Mouse (Mus musculus): ENCODE data around the gene Pacsin1. TPM values are rescaled to one million over a fixed set of nuclear protein-coding genes. Genes with fewer than 3 reads are reported as not detected.

The Pacsin1 gene
- not detected in 2 replicates for polyA plus RNA-seq (2012)

DNA sequence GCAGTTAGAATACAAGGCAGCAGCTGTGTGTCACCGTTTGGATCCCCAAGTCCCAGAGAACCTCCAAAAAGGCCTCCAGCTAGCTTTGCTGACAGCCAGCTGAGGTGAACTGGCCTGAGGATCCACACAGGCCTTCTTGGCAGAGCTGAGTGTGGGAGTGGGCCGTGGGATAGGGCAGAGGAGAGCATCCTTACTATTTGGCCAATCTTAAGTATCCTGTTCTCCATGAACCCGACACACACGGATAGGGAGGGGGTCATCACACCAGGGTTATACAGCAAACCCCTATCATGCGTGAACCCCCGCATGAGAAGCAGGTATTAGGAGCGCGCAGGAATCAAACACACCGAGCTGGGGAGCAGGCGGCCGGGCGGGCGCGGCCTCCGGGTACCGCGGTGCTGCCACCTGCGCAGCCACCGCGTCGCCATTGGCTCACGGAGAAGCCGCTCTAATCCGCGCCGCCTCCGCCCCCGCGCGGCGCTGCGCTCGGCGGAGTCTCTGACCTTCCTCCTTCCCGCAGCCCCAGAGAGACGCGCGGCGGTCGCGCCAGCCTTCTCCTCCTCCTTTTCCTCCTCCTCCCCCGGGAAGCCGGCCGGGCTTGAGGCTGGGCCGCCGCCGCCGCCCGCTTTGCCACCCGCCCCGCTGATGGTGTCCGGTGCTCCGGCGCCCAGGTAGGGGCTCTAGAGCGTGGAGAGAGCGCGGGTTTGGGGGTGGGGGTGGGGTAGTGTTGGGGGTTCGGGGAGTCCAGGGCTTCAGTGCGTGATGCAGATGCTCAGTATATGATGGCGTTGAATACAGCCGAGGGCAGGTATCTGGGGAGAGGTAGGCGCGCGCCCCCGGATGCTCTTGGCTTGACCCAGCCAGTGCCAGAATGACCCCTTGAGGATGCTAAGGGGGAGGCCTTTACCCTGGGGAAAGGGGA, at the start of gene Pacsin1:
TSS of gene Pacsin1 (plus strand) at position 421 of the 922 bp plus-strand sequence.
- TF ChIP-seq GATA1 (IDR thresholded peaks at IDR 0.05; ENCODE audit: low read length), result no peak

DNA sequence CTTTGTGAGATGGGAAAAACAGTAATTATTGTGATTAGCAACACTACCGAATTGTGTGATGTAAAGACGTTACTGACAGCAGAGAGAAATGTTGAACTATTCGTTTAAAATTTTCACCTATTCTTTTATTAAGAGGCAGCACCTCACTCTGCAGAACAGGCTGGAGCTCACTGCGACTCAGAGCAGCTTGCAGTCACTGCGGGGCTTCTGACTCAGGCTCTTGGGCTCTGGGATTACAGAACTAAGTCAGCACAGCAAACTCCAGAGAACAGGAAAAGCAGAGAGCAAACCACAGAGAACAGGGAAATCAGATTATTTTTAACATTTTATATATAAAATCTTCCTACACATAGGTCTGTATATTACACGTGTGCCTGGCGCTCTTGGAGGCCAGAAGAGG, 45.7 kb upstream of the Pacsin1 start:
- no peak for TF ChIP-seq GATA1 (IDR thresholded peaks at IDR 0.05; ENCODE audit: low read length)

DNA sequence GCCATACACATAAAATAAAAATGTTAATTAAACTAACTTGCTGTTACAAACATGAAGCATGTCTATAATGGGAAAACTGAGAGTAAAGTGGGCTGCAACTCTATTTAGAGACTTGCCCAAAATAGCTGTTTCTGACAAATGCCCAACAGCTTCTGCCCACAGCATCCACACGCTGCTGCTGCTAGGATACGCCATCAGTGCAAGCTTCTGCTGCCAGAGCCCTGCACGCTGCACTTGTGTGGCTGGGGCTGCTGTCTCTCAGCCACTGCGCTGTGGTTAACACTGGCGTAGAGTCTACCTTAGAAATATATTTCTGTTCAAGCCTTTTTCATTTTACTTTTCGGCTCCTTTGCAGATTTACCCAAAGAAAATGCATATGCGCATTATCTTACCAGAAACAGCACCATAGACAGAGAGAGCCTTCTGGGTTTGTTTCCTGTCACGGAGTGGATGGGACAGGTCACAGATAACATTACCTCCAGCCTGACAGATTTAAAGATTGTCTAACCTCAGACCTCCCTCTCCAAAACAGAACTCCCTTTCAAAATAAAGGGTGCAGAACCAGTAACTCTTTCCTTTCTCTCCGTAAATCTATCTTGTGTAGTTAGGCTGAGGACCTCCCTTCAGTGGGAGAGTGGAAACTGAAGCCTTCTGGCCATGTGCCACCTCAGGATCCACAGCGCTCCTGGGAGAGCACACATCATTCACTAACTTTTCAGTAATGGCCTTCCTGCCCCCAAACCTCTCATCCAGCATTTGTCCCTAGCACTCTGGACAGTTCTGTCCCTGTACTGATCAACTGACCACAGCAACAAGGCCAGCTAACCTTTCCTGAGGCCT, 44.4 kb upstream of the Pacsin1 start:
- peak; percentile 47 for TF ChIP-seq GATA1 (IDR thresholded peaks at IDR 0.05; ENCODE audit: low read length)

DNA sequence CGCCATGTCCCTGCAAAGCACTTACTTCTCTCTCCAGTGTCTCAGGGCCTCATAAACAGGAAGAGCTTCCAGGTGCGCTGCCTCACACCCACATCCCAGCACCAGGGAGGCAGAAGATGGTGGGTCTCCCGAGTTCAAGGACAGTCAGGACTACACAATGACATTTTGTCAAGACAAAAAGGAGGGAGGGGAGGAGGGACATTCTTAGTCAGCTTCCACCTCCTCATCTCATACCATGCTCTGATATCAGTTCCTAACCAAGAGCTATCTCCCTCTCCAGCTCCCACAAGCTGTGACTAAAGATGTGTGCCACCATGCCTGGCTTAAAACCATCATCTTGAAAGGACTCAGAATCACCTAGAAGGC, 43.8 kb upstream of the Pacsin1 start:
- TF ChIP-seq GATA1 (IDR thresholded peaks at IDR 0.05; ENCODE audit: low read length), result no peak

DNA sequence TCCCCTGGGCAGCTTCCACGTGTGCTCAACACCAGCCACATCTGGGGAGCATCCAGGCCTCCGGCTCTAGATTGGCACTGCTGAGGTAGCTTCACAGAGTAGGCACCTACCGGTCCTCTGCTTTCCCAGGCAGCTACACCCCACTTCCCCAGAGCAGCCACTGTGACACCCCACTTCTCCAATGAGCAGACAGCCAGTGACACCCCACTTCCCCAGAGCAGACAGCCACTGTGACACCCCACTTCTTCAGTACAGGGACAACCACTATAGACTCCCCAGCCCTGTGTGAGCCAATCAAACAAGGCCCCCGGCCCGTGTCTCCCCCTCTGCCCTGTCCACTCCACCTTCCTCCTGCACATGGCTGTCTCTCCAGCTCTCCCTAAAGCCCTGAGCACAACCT, 43.3 kb upstream of the Pacsin1 start:
- TF ChIP-seq GATA1 (IDR thresholded peaks at IDR 0.05; ENCODE audit: low read length), result no peak

DNA sequence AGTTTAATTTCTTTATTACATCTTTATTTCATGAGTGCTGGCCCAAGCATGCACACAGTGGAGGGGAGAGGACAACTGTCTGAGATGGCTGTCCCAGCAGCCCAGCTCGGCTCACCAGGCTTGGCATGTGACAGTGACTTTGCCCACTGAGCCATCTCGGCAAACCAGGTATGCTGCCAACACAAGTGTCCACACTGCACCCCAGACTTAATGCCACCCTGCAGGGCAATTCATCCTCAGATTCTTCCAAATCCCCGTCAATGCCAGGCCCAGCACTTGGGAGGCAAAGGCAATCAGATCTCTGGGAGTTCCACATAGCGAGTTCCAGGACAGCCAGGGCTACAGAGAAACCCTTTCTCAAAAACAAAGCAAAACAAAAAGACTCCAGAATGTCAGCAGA, 42.3 kb upstream of the Pacsin1 start:
- TF ChIP-seq GATA1 (IDR thresholded peaks at IDR 0.05; ENCODE audit: low read length), result no peak

DNA sequence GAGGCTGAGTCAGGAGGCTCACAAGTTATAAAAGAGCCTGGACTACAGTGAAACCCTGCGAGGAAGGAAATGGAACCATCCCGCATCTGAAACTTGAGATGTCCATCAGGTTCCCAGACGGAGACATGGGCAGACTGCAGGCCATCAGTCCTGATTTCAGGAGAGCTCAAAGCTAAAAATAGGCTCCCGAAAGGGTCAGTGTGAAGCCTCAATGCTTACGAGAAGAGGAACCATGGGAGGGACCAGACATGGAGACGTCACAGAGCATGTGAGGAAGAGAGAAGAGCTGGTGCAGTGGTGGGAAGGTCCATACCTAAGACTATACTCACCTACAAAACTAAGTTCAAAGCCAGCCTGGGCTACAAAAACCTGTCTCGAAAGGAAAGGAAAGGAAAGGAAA, 39.9 kb upstream of the Pacsin1 start:
- no peak for TF ChIP-seq GATA1 (IDR thresholded peaks at IDR 0.05; ENCODE audit: low read length)

DNA sequence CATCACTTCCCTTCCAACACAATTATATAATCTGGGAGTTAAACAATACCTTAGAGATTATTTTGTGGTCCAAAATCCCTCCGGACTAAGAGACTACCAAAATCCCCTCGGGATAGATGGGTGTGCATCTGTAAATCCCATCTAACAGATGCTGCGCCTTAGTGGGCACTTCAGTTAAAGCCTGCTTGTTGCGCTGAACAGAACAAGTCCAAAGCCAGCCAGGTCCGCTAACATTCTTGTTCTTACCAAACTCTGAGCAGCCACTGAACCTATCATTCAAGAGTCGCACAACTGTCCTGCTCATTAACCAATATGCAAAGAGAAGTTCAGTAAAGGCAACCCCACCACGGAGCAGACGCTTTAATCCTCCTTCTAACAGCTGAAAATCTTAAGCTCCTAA, 34.1 kb upstream of the Pacsin1 start:
- TF ChIP-seq GATA1 (IDR thresholded peaks at IDR 0.05; ENCODE audit: low read length), result no peak

DNA sequence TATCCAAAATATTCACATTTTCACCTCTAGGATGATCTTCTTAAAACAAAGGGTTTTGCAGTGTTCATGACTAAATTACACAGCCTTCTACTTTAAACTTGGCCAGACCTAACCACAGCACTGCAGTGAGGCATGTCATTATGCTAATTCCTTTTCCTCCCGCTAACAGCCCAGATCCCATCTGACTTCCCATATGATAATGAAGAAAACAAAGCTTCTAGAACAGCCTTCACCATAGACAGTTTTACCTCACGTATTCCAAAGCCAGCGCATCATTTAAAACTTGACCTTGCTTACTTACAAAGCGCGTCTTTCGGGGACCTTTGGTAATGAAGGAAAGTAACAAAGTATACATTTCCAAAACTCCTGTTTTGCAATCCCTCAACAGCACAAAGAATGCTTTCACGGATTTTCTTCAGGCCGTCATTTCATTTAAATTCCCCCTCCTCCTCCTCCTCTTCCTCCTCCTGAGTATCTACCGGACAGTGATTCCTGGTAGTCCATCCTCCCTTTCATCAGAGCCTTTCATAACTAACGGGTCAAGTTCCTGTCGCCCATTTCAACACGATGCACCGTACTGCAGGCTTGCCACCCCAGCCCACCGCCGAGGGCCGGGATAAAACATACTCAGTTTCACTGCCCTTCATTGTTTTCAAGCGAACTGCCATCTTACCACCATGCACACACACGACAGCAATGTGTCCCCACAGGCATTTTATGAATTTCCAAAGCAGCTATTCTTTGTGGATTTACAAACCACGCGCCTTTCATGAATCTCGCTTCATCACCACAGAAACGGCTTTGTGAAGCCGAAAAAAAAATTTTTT, 33.4 kb upstream of the Pacsin1 start:
- TF ChIP-seq GATA1 (IDR thresholded peaks at IDR 0.05; ENCODE audit: low read length), result no peak

DNA sequence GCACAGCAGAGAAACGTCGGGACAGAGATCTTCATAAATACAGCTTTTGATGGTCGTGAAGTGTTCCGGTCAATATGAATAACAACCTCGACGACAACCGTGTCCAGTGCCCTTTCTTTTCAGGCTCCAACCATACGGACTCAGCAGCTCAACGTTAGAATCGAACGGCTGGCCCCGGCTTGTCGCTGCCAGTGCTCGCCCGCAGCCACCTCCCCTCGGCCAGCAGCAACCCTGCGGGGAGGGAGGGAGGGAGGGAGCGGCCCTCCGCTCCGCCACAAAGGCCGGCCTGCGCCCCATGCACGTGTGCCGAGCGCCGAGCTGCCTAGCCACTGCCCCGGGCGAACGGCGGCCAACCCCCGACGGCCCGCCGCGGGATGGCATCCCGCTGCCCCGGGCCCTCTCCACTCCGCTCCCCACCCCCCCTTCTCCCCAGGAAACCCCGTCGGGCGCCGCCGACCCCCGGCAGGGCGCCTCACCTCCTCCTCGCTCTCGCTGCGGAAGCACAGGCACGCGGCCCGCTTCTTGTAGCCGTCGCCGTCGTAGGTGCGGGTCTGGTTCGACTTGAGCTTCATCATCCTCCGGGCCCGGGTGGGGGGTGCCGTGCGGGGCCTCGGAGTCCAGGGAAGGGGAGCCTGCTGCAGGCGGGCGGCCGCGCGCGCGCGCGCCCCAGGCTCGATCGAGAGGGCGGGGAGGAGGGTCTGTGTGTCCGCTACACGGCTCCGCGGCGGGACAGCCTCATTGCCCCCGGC, 32.5 kb upstream of the Pacsin1 start:
- TF ChIP-seq GATA1 (IDR thresholded peaks at IDR 0.05; ENCODE audit: low read length), result no peak

DNA sequence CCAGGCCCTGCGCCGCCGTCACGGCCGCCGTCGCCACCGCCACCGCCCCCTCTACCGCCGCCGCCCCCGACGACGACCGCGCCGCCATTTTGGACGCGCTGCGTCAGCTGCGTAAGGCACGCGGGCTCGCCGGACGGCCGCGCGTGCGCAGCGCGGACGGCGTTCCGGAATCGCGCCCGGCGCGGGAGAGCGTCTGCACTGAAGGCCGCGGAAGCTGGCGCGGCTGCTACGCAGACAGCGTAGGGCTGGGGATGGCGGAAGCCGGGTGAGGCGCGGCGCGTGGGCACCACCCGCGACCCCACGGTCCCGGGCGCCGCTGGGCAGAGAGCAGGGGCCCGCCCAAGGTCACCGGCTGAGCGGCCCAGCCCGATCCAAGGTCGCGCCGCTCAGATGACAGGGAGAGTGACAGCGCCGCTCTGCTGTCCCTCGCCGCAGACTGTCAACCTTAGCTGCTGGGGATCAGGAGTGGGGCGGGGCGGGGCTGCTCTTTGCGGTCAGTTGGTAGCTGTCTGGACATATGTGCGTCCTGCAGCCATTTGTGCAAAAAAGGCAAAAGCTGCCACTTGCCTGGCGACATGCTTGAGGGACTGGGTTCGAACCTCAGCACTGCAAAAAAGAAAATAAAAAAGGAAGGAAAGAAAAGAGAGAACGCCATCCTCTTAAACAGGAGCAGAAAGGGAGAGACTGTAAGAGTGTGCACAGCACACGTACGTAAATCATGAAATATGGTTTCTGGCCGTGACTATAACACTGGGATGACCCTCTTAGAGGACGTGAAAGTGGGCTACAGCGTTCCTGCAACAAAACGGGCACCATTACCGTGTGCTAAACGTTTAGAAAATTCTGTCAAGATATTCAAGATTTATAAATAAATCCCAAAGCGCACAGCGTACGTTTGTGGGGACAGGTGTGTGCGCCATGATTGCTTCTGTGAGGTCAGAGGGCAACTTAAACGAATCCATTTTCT, 31.7 kb upstream of the Pacsin1 start, which contains the start of gene Nudt3:
TSS of gene Nudt3 (minus strand) at position 136 of the 967 bp plus-strand sequence.
- no peak for TF ChIP-seq GATA1 (IDR thresholded peaks at IDR 0.05; ENCODE audit: low read length)

DNA sequence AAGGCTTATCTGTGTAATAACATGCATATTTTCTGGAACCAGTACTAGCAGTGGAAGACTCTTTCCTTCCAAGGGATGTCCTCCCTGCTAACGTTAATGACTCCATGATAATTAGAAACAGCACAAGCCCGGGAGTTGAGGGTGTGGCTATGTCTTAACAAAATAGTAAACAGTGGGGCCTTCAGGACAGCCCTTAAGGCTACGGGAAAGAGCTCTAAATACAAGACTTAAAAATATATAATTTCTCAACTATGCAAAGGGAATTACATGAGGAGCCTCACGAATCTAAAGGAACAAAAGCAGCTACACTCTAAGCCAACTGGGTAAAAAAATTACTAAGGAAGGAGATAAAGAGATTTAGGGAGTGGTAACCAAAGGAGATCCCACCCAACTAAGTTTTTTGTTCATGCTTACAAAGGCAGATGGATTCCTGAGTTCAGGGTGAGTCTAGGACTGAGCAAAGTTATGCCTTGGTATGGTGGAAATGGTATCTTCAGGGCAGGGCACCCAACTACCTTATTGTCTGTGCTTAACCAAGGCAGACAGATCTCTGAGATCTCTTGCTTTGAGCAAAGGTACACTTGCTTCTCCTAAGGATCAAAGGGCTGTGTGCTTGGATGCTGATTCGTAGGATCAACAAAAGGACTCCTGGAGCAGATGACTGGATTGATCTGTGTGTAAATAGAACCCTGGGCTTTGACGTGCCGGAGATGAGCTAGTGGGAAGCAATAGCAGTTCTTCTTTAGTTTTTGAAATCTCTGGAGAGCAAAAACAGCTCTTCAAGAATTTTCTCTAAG, 29.7 kb upstream of the Pacsin1 start:
- TF ChIP-seq GATA1 (IDR thresholded peaks at IDR 0.05; ENCODE audit: low read length), result no peak

DNA sequence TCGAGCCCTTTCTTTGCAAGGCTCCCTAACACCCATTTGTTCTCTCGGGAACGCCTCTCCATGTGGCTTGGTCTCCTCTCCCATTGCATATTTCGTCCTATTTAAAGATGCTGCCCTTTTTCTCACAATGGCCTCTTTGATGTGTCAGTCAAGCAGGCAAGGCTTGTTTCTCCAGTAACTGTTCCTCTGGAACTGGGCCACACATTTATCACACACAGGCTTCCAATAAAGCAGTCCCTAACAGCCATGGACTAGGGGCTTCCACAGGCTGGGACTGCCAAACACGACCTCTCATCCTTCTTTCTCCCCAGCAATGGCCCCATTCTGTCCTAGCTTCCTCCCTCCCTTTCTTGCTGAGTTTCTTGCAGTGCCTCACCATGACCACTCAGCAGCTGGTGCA, 28.6 kb upstream of the Pacsin1 start:
- no peak for TF ChIP-seq GATA1 (IDR thresholded peaks at IDR 0.05; ENCODE audit: low read length)
